Mouse (Mus musculus) liver, postnatal 0 days (tissue): Measurements from ENCODE around the gene Gm20696. TPM values are rescaled to one million over a fixed set of nuclear protein-coding genes. Genes with fewer than 3 reads are reported as not detected.

Experiments used
- ATAC-seq: fragments of 200-750 bp; cut with Nextera tagmentation; 2 replicates; pipeline ENCODE4 v1.8.0; 2017; ENCODE audit warnings: mild to moderate bottlenecking, moderate library complexity
- DNase-seq: peaks from one replicate; pipeline ENCODE4 v3.0.0-alpha.2; 2016
- H3K27ac ChIP-seq: fragments of 300-500 bp; sonication (generic); 2 replicates; pipeline ENCODE4 v1.5.1; 2014; ENCODE audit warnings: antibody characterized with exemption, moderate library complexity, mild to moderate bottlenecking, low read depth
- H3K27me3 ChIP-seq: fragments of 300-500 bp; sonication (generic); 2 replicates; pipeline ENCODE4 v1.6.1; 2014; ENCODE audit warnings: low read length, control low read depth, mixed read lengths; ENCODE audit not compliant: insufficient read depth
- H3K36me3 ChIP-seq: fragments of 300-500 bp; sonication (generic); replicated peaks from 2 replicates; pipeline ENCODE4 v1.6.1; 2014; ENCODE audit warnings: mild to moderate bottlenecking, control low read depth, low read length, moderate library complexity, mixed read lengths; ENCODE audit not compliant: insufficient read depth
- H3K4me1 ChIP-seq: fragments of 300-500 bp; sonication (generic); 2 replicates; pipeline ENCODE4 v1.6.1; 2014; ENCODE audit warnings: antibody characterized with exemption, mild to moderate bottlenecking, control low read depth; ENCODE audit not compliant: insufficient read depth
- H3K4me2 ChIP-seq: fragments of 300-500 bp; sonication (generic); 2 replicates; pipeline ENCODE4 v1.6.1; 2014; ENCODE audit warnings: low read depth, mild to moderate bottlenecking, low read length, moderate library complexity, mixed read lengths
- H3K4me3 ChIP-seq: fragments of 300-500 bp; sonication (generic); 2 replicates; pipeline ENCODE4 v1.5.1; 2014; ENCODE audit warnings: low read depth, low read length
- H3K9ac ChIP-seq: fragments of 300-500 bp; sonication (generic); replicated peaks from 2 replicates; pipeline ENCODE4 v1.6.1; 2014; ENCODE audit warnings: mild to moderate bottlenecking, moderate library complexity
- H3K9me3 ChIP-seq: fragments of 300-500 bp; sonication (generic); 2 replicates; pipeline ENCODE4 v1.6.1; 2016; ENCODE audit warnings: mild to moderate bottlenecking, control low read depth, low read length, mixed read lengths
- CTCF ChIP-seq: sonication (generic); IDR thresholded peaks from 2 replicates; pipeline ENCODE4 v1.5.1; 2016; ENCODE audit warnings: antibody characterized with exemption, low read depth
- EP300 ChIP-seq: IDR thresholded peaks from 2 replicates; pipeline ENCODE4 v1.6.1; 2016; ENCODE audit warnings: antibody characterized with exemption, low read depth, mild to moderate bottlenecking
- whole genome bisulfite sequencing: fragments of 180-500 bp; shearing (Covaris S2); extraction: QIAGEN DNeasy Blood & Tissue Kit; methylation state at CpG from one replicate; pipeline ENCODE4 v1.1.7; 2014; ENCODE audit not compliant: insufficient replicate concordance; 5-methylcytosine and 5-hydroxymethylcytosine counted together
- polyA plus RNA-seq: library from polyadenylated mRNA; unstranded; fragments of >200 nt; fragmentation: Nextera tagmentation; extraction: Ambion mirVana; gene quantifications from 2 replicates; pipeline ENCODE4 v1.2.1, GENCODE M21; 2015

The Gm20696 gene
- polyA plus RNA-seq, 1 experiment from 2014 or later: 1.2 TPM

DNA sequence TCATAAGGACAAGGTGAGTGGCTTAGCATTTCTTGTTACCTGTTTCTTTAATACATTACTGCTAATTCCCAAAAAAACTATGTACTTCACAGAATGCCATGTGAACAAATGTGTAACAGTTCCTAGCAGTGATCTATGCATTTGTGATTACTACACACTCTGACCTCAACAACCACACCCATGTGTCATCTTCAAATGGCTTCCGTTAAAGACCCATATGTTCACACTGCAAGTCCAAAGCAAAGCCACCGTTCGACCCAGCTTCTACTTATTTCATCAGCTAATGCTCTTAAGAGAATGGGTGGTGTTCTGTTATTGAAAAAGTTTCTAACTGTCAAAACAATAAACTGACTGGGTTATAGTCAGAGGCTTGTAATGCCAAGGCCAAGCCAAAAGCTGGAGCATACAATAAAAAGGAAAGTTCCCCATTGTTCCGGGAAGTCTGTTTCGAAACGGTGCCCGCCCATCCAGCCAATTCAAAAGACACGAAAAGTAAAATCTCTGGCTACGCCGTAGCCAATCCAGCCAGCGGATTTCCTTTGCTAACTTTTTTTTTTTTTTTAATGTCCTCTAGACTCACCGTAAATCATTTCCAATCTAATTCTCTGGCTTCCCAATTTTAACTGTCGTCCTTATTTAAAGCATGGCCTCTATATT is 331.3 kb downstream of the Gm20696 start:
- Histone ChIP-seq H3K4me3 (no peak overlapping the region), H3K4me2 (no peak overlapping the region), H3K27ac (peak overlapping the region; percentile 50; the same call in 1 of the 2 replicates), H3K4me1 (peaks cover 10% of the 10 kb centered on the region), H3K9me3 (no peaks in the 10 kb centered on the region), H3K36me3 (no peaks in the 10 kb centered on the region), H3K27me3 (no peaks in the 10 kb centered on the region), H3K9ac (no peak overlapping the region)
- TF ChIP-seq CTCF: no peak
- no peak for TF ChIP-seq EP300
- WGBS: 57% methylated on average over 13 of the region's 13 CpGs
- no peak for DNase-seq
- ATAC-seq: no peak

DNA sequence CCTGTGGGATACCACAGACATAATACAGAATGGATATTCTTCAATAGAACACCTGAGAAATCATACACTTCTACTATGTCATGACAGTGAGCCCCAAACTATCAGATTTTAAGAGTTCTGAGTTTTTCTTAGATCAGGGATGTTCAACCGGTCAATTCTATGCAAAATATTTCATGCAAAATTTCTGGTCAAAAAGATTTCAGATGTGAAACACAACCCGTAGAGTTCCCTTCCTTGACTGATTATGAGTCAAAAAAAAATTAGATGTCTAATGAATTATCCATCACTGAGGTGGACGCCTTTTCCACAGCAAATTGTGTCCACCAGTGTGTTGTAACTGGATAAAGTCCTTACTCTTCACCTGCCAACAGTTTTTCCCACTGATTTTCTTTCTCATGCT is 332.3 kb downstream of the Gm20696 start:
- H3K4me3 ChIP-seq: no peak overlapping the region
- H3K4me2 ChIP-seq: no peak overlapping the region
- H3K4me1 ChIP-seq: peaks cover 9% of the 10 kb centered on the region
- H3K9me3 ChIP-seq: no peaks in the 10 kb centered on the region
- no peaks in the 10 kb centered on the region for H3K36me3 ChIP-seq
- no peaks in the 10 kb centered on the region for H3K27me3 ChIP-seq
- H3K9ac ChIP-seq: no peak overlapping the region
- DNase-seq (no peak), ATAC-seq (no peak)
- WGBS: 80% methylated on average over 3 of the region's 3 CpGs
- peak overlapping the region; percentile 36; the same call in 1 of the 2 replicates for H3K27ac ChIP-seq
- TF ChIP-seq EP300 (no peak), CTCF (no peak)

- TF ChIP-seq EP300 (no peak), CTCF (no peak)
- DNase-seq: no peak
- ATAC-seq: no peak
- no peaks in the 10 kb centered on the region for H3K36me3 ChIP-seq
- no peak overlapping the region for H3K9ac ChIP-seq
- no peak overlapping the region for H3K4me2 ChIP-seq
- H3K27ac ChIP-seq: no peak overlapping the region
- peaks cover 13% of the 10 kb centered on the region for H3K4me1 ChIP-seq
- H3K9me3 ChIP-seq: no peaks in the 10 kb centered on the region
- H3K27me3 ChIP-seq: no peaks in the 10 kb centered on the region
- H3K4me3 ChIP-seq: no peak overlapping the region
- WGBS: 79% methylated on average over 5 of the region's 5 CpGs
These were observed 333.5 kb downstream of the Gm20696 start for GRCm38 (mm10) chr6:99333127-99333526.

GRCm38 (mm10) chr6:99330169-99330568 is 336.4 kb downstream of the Gm20696 start:
- H3K4me1 ChIP-seq: peaks cover 7% of the 10 kb centered on the region
- H3K27ac ChIP-seq: no peak overlapping the region
- TF ChIP-seq CTCF (no peak), EP300 (no peak)
- no peak overlapping the region for H3K4me2 ChIP-seq
- WGBS: 74% methylated on average over 4 of the region's 4 CpGs
- ATAC-seq (no peak), DNase-seq (no peak)
- H3K4me3 ChIP-seq: no peak overlapping the region
- no peak overlapping the region for H3K9ac ChIP-seq
- no peaks in the 10 kb centered on the region for H3K36me3 ChIP-seq
- no peaks in the 10 kb centered on the region for H3K27me3 ChIP-seq
- no peaks in the 10 kb centered on the region for H3K9me3 ChIP-seq

DNA sequence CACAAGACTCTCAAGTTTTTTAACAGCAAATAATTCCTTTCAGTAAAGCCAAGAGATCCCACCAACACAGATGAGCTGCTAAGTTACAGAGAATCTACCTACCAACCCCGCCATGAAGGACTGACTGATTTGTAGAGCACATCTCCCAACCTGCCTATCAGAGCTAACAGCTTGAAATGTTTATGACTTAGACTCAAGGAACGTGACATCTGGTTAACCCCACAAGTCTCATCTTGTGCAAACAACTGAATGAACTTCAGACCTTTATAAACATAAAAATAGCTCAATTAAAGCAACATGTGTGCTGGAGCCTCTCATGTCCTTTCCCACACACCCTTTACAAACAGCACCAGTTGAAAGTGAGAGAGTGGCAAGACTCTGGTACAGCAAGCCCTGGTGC is 338.0 kb downstream of the Gm20696 start:
- DNase-seq: no peak
- Histone ChIP-seq H3K4me1 (peaks cover 7% of the 10 kb centered on the region), H3K36me3 (no peaks in the 10 kb centered on the region), H3K4me3 (no peak overlapping the region), H3K9ac (no peak overlapping the region), H3K4me2 (no peak overlapping the region), H3K27ac (no peak overlapping the region), H3K27me3 (no peaks in the 10 kb centered on the region), H3K9me3 (no peaks in the 10 kb centered on the region)
- ATAC-seq: no peak
- TF ChIP-seq CTCF: no peak
- TF ChIP-seq EP300: no peak
- WGBS: 42% methylated on average over 2 of the region's 2 CpGs

GRCm38 (mm10) chr6:99328146-99328545 is 338.5 kb downstream of the Gm20696 start:
- Histone ChIP-seq H3K27me3 (no peaks in the 10 kb centered on the region), H3K4me2 (no peak overlapping the region), H3K9me3 (no peaks in the 10 kb centered on the region), H3K27ac (no peak overlapping the region), H3K4me3 (no peak overlapping the region), H3K9ac (no peak overlapping the region), H3K36me3 (no peaks in the 10 kb centered on the region), H3K4me1 (peaks cover 7% of the 10 kb centered on the region)
- WGBS: 78% methylated on average over 6 of the region's 6 CpGs
- TF ChIP-seq EP300 (no peak), CTCF (no peak)
- DNase-seq: no peak
- no peak for ATAC-seq

- DNase-seq: no peak
- WGBS: 83% methylated on average over 11 of the region's 11 CpGs
- no peaks in the 10 kb centered on the region for H3K27me3 ChIP-seq
- H3K9ac ChIP-seq: no peak overlapping the region
- H3K36me3 ChIP-seq: no peaks in the 10 kb centered on the region
- no peak overlapping the region for H3K27ac ChIP-seq
- H3K4me1 ChIP-seq: peaks cover 7% of the 10 kb centered on the region
- no peak for ATAC-seq
- TF ChIP-seq EP300 (no peak), CTCF (no peak)
- H3K9me3 ChIP-seq: no peaks in the 10 kb centered on the region
- no peak overlapping the region for H3K4me2 ChIP-seq
- H3K4me3 ChIP-seq: no peak overlapping the region
These were observed 338.9 kb downstream of the Gm20696 start for GRCm38 (mm10) chr6:99327721-99328120.
